Mouse (Mus musculus): Measurements from ENCODE around the gene Npff.

Gene Npff

DNA sequence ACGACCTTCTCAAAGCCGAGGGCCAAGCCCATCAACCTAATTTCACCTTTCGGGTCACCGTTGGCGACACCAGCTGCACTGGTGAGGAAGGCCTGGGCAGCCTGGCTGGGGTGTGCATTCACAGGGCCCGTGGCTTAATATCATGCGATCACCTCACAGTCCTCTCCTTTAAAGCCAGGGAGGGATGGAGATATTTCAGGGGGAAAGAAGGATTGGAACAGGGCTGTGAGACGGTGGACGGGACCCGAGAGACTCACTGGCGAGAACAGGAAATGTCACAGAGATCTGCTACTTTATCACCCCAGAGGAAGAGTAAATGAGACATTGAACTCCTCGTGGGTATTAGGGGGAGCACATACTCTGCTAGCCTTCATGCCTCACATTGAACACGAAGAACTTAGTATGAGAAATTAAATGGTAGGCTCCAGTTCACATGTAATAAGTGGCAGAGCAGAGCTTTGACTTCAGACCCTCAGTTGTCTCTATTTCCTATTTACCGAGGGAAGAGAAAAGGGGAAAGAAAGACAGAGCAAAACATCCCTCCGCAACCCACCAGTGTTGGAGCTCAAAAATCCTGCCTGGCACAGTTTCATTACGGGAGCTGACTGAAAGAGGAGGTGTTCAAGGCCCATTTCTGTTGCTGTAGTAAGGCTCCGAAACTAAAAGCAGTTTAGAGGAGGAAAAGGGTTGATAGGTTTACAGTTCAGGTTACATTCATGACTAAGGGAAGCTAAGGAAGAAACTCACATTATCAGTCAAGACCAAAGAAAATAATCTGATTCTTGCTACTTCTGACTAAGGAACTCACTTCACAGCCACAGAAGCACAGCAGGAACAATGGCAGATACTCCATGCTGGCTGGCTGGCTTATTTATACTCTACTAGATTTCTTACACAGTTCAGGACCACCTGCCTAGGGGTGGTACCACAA lies 5.3 kb downstream of the Npff start:
- DNase-seq (ENCODE audit: low spot score in 2 of 2), result no peak

DNA sequence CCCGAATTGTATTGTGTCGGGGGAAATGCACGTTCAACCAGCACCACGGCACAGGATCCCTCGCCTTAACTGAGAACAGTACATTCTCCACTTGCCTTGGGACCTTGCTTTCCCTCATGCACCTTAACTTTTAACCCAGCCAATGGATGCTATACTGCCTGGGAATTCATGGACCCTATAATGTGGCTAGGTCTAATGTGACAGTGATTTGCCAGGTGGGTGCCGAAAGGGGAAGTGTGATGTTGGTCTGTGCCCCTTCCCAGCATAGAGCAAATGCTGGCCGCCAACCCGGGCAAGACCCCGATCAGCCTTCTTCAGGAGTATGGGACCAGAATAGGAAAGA lies 5.9 kb downstream of the Npff start:
- DNase-seq (ENCODE audit: low spot score in 2 of 2), result no peak

DNA sequence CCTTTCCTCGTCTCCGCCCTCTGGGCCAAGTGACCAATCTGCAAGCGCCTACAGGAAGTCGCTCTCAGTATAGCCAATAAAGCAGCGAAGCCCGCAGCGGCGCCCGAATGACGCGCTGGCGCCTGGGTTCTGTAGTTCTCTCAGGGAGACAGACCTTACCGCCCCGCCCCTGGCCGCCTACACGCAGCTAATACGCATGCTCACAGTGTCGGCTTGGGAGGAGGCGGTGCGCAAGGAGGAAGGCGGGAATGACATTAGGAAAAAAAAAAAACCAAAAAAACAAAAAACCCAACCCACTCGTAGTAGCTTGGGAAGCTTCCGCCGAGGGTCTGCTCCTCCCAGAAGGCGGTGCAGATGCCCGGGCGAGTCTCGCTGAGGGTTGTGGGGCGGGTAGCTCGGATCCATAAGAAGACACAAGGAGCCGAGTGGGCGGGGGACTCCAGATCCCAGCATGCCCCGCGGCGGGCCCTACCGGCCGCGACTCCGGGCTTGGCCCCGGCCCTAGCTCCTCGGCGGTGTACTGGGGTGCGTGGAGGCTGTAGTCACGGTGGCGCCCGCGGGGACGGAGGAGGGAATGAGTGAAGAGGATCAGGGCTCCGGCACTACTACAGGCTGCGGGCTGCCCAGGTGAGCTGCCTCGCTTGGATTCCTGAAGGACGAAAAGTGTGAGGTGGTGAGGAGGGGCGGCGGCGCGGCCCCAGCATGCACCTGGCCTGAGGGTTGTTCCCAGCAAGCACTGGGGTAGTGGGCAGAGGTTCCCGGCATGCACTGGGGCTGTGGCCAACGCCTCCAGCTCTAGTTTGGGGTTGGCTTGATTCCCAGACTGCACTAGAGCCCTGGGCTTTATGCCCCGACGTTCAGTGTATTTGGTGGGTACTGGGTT lies 6.5 kb downstream of the Npff start, which contains the start of gene Tarbp2:
TSS of gene Tarbp2 (plus strand) at position 217 of the 883 bp plus-strand sequence.
- peak; percentile 100 for DNase-seq (ENCODE audit: low spot score in 2 of 2)

DNA sequence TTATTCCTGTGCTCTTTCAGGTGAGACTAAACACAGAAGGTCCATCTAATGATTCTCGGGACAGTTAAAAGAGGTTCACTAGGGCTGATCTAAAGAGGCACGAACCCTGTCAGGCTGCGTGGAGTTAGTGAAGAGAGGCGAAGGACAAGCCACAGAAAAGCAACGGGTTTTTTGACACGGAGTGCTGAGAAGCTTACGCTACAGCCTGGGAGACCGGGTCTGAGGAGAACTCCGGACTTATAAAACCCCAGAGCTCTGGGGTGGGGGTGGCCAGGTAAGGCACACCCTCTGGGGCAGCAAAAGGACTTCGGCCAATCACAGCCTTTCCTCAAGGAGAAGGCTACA lies 7.1 kb downstream of the Npff start:
- no peak for DNase-seq (ENCODE audit: low spot score in 2 of 2)

DNA sequence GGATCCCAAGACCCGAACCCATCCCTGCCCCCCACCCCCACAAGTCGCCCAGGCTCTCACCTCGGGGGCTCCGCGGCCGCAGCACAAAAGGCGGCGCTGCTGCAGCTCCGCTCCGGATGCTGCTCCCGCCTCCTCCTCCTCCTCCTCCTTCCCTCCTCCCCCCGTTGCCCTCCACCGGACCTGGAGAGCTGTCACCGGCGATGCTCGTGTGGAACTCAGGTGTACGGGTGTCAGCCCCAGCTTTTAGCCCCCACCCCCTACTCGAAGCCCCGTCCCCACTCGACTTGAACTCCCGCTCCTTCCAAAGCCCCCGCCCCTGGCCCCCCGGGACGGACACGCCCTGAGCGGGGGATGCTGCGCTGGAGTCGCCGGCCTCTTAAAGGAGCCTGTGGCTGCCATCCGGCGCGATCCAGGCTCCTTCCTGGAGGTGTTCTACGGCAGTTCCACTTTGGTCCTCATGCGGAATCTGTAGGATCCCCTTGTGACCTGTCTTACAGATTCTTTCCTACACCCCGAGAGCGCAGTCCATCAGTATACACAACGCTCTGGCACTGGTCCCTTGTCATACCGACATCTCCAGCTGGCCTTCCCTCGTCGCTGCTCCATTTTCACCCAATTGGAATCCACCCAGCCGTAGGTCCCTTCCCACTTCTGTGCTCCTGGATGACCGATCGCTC lies 7.9 kb downstream of the Npff start, which contains the start of gene Map3k12:
TSS of gene Map3k12 (minus strand) at position 337 of the 677 bp plus-strand sequence.
- DNase-seq (ENCODE audit: low spot score in 2 of 2), result peak; percentile 73 to 74

DNA sequence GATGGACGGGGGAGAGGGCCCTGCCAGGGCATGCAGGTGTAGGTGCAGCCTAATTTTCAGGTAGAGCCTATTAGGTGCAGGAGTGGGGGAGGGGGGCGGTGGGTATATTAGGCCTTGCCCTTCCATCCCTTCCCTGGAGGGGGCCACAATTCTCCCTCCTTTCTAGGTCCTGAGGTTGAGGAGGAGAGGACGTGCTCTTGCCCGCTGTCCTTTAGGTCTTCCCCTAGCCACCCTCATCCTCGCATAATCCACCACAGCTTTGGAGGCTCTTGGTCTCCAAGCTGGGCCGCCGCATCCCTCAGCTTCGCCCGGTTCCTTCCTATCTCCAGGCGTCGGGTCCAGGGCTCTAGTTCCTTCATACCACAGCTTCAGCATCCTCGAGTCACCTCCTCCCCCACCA lies 8.4 kb downstream of the Npff start:
- no peak for DNase-seq (ENCODE audit: low spot score in 2 of 2)

DNA sequence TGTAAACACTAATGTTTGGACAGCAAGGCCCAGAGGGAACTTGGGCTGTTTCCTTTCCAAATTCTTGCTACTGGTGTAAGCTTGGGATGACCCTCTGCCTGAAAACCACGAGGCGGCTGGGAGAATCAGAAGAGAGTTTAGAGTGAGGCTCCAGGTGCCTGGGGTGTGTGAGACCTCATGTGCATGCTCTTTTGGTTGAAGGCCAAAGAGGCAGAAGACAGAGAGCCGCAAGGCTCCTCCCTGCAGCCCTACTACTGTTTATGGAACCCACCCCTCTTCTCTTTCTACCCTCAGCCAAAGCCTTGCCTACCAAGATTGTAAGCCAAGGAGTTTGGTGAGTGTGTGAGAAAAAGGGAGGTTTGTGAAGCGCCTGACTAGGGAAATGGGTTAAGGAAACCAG lies 9.0 kb downstream of the Npff start:
- no peak for DNase-seq (ENCODE audit: low spot score in 2 of 2)

DNA sequence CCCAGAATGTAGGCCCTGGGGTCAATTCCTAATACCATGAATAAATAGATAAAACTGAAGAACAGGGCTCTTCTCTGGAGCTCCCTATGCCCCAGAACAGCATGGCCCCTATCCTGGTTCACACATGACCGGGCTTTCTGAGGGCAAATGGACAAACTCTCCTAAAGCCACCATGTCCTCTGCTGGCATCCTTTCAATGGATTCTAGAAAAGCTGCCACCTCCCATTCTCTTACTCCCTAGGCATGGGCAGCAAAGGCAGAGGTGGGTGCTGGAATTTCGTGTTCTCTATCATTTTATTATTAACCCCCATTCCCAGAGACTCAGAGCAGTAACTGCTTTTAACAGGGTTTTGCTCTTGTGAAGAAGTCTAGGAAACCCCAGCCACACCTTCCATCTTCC lies 9.5 kb downstream of the Npff start:
- no peak for DNase-seq (ENCODE audit: low spot score in 2 of 2)

DNA sequence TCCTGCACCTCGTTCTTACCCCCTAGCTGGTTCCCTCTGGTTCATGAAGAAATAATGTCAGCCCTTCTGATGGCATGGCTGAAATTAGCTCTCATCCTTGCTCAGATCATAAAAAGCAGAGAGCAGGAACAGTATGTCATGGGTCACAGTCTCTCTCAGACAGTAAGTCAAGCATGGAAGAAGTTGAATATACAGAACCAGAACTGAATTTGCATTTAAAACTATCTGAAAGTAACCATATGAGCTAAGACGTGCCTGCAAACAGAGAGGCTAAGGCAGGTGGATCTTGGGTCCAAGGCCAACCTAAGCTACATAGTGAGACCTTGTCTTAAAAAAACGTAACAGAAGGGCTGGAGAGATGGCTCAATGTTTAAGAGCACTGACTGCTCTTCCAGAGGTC lies 11.7 kb downstream of the Npff start:
- no peak for DNase-seq (ENCODE audit: low spot score in 2 of 2)

DNA sequence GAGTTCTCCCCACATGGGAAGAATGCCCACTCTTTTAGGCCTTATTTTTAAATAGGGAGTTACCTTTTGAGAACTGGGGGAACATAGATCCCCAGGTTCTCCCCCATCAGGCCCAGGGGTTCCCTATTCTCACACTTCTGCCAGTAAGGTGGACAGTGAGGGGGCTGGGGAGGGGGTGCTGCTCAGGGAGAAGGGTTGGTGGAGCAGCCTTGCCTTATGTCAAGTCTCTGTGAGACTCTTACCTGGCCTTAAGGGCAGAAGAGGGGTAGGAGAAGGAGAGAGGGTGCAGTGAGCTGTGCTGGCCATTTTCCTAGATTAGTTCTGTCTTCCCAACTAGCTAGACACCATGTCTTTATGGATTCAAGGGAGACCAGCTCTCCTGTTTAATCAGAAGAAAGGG lies 12.3 kb downstream of the Npff start:
- DNase-seq (ENCODE audit: low spot score in 2 of 2), result no peak

DNA sequence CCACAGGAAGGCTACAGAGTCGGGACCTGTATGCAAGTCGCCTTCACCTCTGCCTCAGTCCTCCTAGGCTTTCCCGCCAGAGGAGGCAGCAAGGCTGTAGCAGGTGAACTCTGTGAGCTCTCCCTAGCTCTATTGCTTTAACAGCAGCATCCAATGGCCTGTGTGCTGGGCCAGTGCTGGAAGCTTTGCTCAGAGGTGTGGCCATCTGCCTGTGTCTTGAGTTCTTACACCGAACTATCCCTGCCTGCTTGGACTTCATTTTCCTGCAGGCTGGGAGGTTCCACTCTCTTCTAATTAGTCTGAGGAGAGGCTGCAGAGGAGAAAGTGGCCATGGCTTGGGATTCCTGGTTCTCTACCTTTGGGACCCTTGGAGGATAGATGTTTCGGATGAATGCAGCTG lies 12.7 kb downstream of the Npff start:
- DNase-seq (ENCODE audit: low spot score in 2 of 2), result no peak

DNA sequence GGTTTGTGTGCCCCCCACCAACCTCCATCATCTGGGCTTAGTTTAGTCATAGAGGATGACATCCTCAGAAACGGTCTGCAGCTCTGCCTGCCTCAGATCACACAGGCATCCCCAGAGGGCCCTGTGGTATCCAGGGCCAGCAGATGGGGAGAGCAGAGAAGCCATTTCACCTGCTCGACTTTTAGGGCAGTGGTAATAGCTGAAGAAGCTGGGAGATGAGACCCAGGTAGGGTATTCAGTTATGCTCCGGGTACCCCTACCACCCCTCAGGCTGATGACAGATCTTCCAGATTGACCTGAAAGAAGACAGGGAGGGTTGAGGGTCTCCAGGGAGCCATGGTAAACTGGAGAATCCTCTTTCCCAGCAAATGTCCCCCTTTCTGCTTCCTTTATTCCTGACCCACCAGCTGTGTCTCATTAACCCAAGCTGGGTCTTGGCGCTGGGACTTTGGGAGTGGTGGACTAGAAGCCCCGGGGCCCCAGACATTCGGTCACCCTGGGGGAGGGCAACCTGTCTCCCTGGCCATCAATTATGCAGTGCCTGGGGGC lies 13.4 kb downstream of the Npff start:
- DNase-seq (ENCODE audit: low spot score in 2 of 2), result no peak

DNA sequence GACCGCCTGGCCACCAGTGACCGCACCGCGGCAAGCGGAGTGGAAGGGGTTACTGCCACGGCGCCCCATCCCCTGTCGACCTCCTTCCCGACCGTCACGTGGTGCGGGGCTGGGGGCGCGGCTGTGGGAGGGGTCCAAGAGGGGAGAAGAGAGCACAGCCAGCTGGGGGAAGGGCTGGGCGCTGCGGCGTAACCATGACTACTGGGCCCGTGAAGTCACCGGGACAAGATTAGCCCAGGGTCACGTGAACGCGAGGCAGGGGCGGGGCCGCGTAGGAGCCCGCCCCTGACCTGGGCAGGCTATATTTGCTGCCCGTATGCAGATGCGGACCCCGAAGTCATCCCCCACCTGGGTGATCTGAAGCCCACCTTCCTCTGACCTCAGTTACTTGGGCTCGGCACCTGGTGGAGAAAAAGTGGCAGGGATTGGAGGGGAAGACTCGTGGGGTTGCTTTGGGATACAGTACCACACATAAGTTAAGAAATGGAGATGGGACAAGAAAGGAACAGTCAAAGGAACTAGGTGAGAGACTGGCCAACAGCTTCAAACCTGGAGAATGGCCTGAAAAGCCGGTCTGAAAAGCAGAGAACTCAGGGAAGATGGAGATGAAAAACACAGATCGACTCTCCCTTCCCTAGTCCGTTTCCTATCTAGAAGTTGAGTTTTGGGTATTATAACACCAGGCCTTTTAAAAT lies 14.0 kb downstream of the Npff start:
- peak; percentile 82 to 86 for DNase-seq (ENCODE audit: low spot score in 2 of 2)

DNA sequence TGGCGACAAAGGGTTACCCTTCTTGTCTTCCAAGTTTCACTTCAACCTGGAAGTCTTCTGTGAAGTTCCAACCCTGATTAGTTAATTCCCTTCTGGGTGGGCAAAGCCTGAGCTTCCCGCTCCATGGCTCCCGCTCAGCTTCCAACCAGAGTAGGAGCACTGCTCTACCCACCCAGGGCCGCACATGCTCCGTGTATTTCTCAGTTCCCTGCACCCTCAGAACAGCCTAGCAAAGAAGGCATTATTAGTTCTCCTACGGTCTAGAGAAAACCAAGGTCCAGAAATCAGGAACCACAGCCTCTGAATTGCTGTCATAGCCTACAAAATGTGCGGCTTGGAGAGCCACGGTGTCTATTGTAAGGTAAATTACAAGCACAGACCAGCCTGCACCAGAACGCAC lies 14.6 kb downstream of the Npff start:
- DNase-seq (ENCODE audit: low spot score in 2 of 2), result peak in 1 of 2 experiments; percentile 48

DNA sequence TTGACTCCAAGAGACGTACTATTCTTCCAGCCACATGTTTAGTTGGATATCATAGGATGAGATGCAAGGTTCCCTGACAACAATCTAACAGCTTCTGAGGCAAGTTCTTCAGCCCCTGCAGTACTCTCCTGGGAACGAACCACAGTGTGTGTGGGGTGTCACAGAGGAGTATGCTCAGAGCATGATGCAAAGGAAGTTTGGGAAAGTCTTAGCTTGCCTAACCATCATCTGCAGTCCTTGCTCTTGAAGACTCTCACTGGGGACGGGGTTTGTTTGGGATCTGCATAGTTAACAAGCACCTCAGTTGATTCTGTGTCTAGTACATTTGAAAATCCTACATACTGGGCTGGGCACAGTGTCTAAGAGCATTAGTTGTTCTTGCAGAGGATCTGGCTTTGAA lies 16.4 kb downstream of the Npff start:
- DNase-seq (ENCODE audit: low spot score in 2 of 2), result no peak

DNA sequence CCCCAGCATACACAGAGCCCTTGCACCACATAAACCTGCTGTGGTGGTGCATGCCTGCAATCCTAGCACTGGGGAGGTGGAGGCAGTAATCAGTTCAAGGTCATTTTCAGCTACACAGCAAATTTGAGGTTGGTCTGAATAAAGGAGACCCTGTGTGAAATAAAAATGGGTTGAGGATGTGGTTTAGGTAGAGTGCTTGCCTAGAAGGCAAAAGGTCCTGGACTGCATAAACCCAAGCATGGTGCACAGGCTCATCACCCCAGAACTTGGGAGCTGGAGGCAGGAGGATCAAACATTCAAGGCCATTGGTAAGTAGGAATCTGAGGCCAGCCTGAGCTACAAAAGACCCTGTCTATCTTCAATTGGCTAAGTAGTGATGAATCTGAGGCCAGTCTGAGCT lies 17.2 kb downstream of the Npff start:
- no peak for DNase-seq (ENCODE audit: low spot score in 2 of 2)

DNA sequence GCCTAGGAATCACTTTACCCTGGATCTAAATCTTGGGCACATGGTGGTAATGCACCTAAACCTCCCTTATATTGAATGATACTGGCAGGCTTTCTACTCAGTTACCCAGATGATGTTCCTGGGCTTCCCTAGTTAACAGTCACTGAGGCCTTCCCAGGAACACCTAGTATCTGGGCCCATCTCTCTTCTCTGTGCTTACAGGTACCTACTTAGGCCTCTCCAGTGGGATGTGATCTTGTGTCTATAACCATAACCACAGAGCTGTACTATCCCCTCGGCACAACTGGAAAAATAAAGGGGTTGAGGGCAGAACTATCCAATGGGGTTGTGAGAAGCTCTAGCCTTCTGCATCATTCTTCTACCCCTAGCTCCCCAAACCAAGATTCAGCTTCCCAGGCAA lies 17.9 kb downstream of the Npff start:
- DNase-seq (ENCODE audit: low spot score in 2 of 2), result no peak

DNA sequence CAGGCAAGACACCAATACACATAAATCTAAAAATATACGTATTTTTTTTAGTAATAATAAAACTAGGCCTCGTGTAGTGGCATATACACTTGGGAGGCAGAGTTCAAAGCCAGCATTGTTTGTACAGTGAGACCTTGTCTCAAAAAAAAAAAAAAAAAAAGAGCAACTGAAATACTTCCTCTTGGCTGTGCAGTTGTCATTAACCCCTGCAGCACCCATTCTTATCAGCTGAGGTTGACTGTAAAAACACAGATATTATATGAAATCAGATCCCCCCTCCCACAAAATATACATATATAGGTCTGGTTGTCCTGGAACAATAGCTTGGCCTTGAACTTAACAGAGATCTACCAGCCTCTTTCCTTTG lies 18.3 kb downstream of the Npff start:
- no peak for DNase-seq (ENCODE audit: low spot score in 2 of 2)

DNA sequence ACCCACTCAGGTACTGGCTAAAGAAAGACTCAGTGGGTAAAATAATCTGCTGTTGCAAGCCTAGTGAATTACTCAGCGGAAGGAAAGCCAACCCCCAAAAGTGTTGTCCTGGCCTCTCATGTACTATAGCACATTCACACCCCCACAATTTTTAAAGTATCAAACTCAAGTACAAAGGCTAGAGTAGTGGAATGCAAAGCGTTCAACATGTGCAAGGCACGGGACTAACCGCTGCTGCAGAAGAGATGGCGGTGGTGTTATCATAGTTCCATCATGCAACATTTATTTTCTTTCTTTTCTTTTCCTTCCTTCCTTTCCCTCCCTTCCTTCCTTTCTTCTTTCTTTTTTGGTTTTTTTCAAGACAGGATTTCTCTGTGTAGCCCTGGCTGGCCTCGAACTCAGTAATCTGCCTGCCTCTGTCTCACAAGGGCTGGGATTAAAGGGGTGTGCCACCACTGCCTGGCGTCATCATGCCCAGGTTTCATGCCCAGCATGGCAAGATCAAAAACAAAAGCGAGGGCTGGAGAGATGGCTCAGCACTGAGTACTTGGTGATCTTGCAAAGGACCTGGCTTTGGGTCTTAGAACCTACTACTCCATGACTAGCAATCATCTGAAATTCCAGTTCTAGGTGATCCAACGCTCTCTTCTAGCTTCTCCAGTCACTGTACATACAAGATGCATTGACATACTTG lies 18.8 kb downstream of the Npff start:
- no peak for DNase-seq (ENCODE audit: low spot score in 2 of 2)

DNA sequence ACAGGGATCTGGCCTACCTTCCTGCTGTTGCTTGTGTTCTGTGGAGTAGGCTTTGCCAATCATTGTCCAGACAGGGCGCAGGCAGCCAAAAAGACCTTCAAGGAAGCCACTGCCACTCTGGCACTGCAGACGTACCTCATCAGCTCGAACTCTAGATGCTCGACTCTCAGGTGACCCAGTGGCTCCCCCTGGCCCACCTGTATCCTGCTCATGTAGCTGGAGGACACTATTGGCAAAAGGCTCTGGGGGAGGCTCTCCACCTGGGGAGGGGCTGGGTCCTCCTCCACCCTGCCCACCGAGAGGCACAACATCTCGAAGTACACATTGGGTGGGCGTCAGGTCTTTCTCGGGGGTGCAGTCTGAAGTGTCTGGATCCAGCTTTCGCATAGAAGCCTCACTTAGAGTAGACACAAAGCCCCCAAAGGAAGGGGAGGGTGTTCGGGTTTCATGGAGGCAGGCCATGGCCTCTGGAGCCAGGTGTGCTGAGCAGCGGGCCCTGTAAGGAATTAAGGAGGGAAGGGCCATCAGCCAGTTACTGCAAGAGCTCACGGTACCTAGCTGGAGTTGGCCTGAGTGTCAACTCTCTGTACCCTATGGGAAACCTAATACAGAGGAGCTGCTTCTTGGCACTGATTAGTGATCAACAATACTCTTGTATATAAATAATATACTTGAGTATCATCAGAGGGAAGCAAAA lies 19.5 kb downstream of the Npff start:
- no peak for DNase-seq (ENCODE audit: low spot score in 2 of 2)
